Mouse (Mus musculus): ENCODE measurements around the gene Igdcc4.

DNA sequence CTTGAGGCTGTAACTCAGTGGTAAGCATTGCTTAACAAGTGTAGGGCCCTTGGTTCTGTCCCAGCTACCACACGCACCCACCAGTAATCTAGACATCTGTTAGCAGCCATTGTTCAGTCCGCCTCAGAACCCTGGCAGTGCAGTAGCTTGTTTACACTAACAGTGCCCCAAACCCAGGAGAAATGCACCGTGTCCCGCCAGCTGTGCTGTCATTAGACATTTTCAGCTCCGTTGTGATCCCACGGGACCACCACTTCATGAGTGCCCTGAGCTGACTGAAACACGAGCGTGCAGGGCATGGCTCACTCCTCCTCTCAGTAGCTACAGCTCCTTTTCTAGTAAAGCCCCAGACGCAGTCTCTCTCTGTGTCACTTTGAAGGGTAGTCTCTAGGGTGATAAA is 27.7 kb upstream of the Igdcc4 start:
- TF ChIP-seq GATA1 (IDR thresholded peaks at IDR 0.05; ENCODE audit: borderline replicate concordance, low read length), result no peak
- no peak for TF ChIP-seq FLI1 (IDR thresholded peaks at IDR 0.05; ENCODE audit: low read length)
